Mouse (Mus musculus) midbrain, embryonic 12.5 days (tissue): ENCODE data around the gene 1700067P10Rik. TPM values are rescaled to one million over a fixed set of nuclear protein-coding genes. Genes with fewer than 3 reads are reported as not detected.

Experiments used
- ATAC-seq: fragments of 200-750 bp; cut with Nextera tagmentation; 2 replicates; pipeline ENCODE4 v1.8.0; 2017; ENCODE audit warnings: low read depth, moderate TSS enrichment, moderate library complexity; ENCODE audit not compliant: low FRiP score
- H3K27ac ChIP-seq: fragments of 300-500 bp; sonication (generic); replicated peaks from 2 replicates; pipeline ENCODE4 v1.5.1; 2016; ENCODE audit warnings: mild to moderate bottlenecking
- H3K27me3 ChIP-seq: fragments of 300-500 bp; sonication (generic); 2 replicates; pipeline ENCODE4 v1.6.1; 2016; ENCODE audit warnings: mild to moderate bottlenecking
- H3K36me3 ChIP-seq: fragments of 300-500 bp; sonication (generic); 2 replicates; pipeline ENCODE4 v1.6.1; 2016
- H3K4me1 ChIP-seq: fragments of 300-500 bp; sonication (generic); 2 replicates; pipeline ENCODE4 v1.6.1; 2016
- H3K4me2 ChIP-seq: fragments of 300-500 bp; sonication (generic); replicated peaks from 2 replicates; pipeline ENCODE4 v1.6.1; 2016; ENCODE audit warnings: mild to moderate bottlenecking, moderate library complexity
- H3K4me3 ChIP-seq: fragments of 300-500 bp; sonication (generic); 2 replicates; pipeline ENCODE4 v1.5.1; 2016; ENCODE audit warnings: mild to moderate bottlenecking
- H3K9ac ChIP-seq: fragments of 300-500 bp; sonication (generic); replicated peaks from 2 replicates; pipeline ENCODE4 v1.6.1; 2016; ENCODE audit warnings: mild to moderate bottlenecking, moderate library complexity
- H3K9me3 ChIP-seq: fragments of 300-500 bp; sonication (generic); 2 replicates; pipeline ENCODE4 v1.6.1; 2016; ENCODE audit warnings: mild to moderate bottlenecking
- WGBS: fragments of 180-500 bp; shearing (Covaris S2); methylation state at CpG from one replicate; pipeline ENCODE4 v1.1.7; 2016; 5-methylcytosine and 5-hydroxymethylcytosine counted together
- polyA plus RNA-seq: library from polyadenylated mRNA; unstranded; fragments of >200 nt; fragmentation: Nextera tagmentation; extraction: Ambion mirVana; gene quantifications from 2 replicates; pipeline ENCODE4 v1.2.1, GENCODE M21; 2016

Gene 1700067P10Rik
- polyA plus RNA-seq, 1 experiment from 2014 or later: not detected

GRCm38 (mm10) chr17:48065081-48065501 is 24.0 kb upstream of the 1700067P10Rik start:
- 0 out of 2 replicates have a peak, but pooled peaks have one; percentile 30 for ATAC-seq
- Histone ChIP-seq H3K36me3 (no peaks in the 10 kb centered on the region), H3K4me3 (no peak overlapping the region), H3K27me3 (peaks cover 9% of the 10 kb centered on the region), H3K9ac (no peak overlapping the region), H3K27ac (no peak overlapping the region), H3K9me3 (no peaks in the 10 kb centered on the region), H3K4me1 (peaks cover 20% of the 10 kb centered on the region), H3K4me2 (no peak overlapping the region)
- WGBS: 5% methylated on average over 5 of the region's 5 CpGs

GRCm38 (mm10) chr17:48067083-48067614 is 22.0 kb upstream of the 1700067P10Rik start:
- ATAC-seq: no peak
- no peak overlapping the region for H3K4me2 ChIP-seq
- no peak overlapping the region for H3K4me3 ChIP-seq
- H3K27ac ChIP-seq: no peak overlapping the region
- H3K27me3 ChIP-seq: peaks cover 9% of the 10 kb centered on the region
- H3K36me3 ChIP-seq: no peaks in the 10 kb centered on the region
- no peak overlapping the region for H3K9ac ChIP-seq
- H3K4me1 ChIP-seq: peaks cover 20% of the 10 kb centered on the region
- 68% methylated on average over 10 of the region's 10 CpGs for WGBS
- no peaks in the 10 kb centered on the region for H3K9me3 ChIP-seq

- no peak overlapping the region for H3K9ac ChIP-seq
- WGBS: 25% methylated on average over 5 of the region's 5 CpGs
- H3K36me3 ChIP-seq: no peaks in the 10 kb centered on the region
- H3K27ac ChIP-seq: no peak overlapping the region
- no peak overlapping the region for H3K4me3 ChIP-seq
- H3K9me3 ChIP-seq: no peaks in the 10 kb centered on the region
- H3K27me3 ChIP-seq: peaks cover 9% of the 10 kb centered on the region
- peaks cover 20% of the 10 kb centered on the region for H3K4me1 ChIP-seq
- no peak for ATAC-seq
- H3K4me2 ChIP-seq: no peak overlapping the region
These were observed 21.4 kb upstream of the 1700067P10Rik start for GRCm38 (mm10) chr17:48067729-48068128.

- Histone ChIP-seq H3K4me1 (no peaks in the 10 kb centered on the region), H3K27me3 (no peaks in the 10 kb centered on the region), H3K9ac (no peak overlapping the region), H3K9me3 (no peaks in the 10 kb centered on the region), H3K4me3 (no peak overlapping the region), H3K27ac (no peak overlapping the region), H3K36me3 (no peaks in the 10 kb centered on the region), H3K4me2 (no peak overlapping the region)
- ATAC-seq: no peak
- WGBS: 59% methylated on average over 3 of the region's 3 CpGs
These were observed 8.5 kb upstream of the 1700067P10Rik start for GRCm38 (mm10) chr17:48080626-48081025.

GRCm38 (mm10) chr17:48089446-48089845 is 327 bp downstream of the 1700067P10Rik start:
- Histone ChIP-seq H3K36me3 (no peaks in the 10 kb centered on the region), H3K4me1 (peaks cover 4% of the 10 kb centered on the region), H3K4me3 (no peak overlapping the region), H3K9me3 (0 out of 2 replicates have a peak, but pooled peaks cover 4% of the 10 kb centered on the region), H3K4me2 (no peak overlapping the region), H3K27me3 (peaks cover 11% of the 10 kb centered on the region), H3K27ac (no peak overlapping the region), H3K9ac (no peak overlapping the region)
- WGBS: 83% methylated on average over 2 of the region's 2 CpGs
- no peak for ATAC-seq

GRCm38 (mm10) chr17:48090305-48090704 is 1.2 kb downstream of the 1700067P10Rik start:
- Histone ChIP-seq H3K27ac (no peak overlapping the region), H3K9ac (no peak overlapping the region), H3K9me3 (0 out of 2 replicates have a peak, but pooled peaks cover 4% of the 10 kb centered on the region), H3K4me1 (peaks cover 12% of the 10 kb centered on the region), H3K27me3 (peaks cover 20% of the 10 kb centered on the region), H3K4me3 (no peak overlapping the region), H3K4me2 (no peak overlapping the region), H3K36me3 (no peaks in the 10 kb centered on the region)
- WGBS: 67% methylated on average over 12 of the region's 12 CpGs
- no peak for ATAC-seq

GRCm38 (mm10) chr17:48093286-48093817 is 4.2 kb downstream of the 1700067P10Rik start:
- Histone ChIP-seq H3K9me3 (0 out of 2 replicates have a peak, but pooled peaks cover 4% of the 10 kb centered on the region), H3K9ac (no peak overlapping the region), H3K4me3 (no peak overlapping the region), H3K27ac (no peak overlapping the region), H3K36me3 (no peaks in the 10 kb centered on the region), H3K4me1 (peaks cover 41% of the 10 kb centered on the region), H3K27me3 (peaks cover 50% of the 10 kb centered on the region), H3K4me2 (no peak overlapping the region)
- ATAC-seq: no peak
- WGBS: 85% methylated on average over 5 of the region's 5 CpGs

- no peak overlapping the region for H3K9ac ChIP-seq
- no peak for ATAC-seq
- peaks cover 55% of the 10 kb centered on the region for H3K4me1 ChIP-seq
- no peaks in the 10 kb centered on the region for H3K36me3 ChIP-seq
- H3K27me3 ChIP-seq: peaks cover 67% of the 10 kb centered on the region
- H3K9me3 ChIP-seq: 0 out of 2 replicates have a peak, but pooled peaks cover 4% of the 10 kb centered on the region
- H3K4me2 ChIP-seq: 0 out of 2 replicates have a peak overlapping the region, but pooled peaks have one; percentile 55
- H3K27ac ChIP-seq: no peak overlapping the region
- no peak overlapping the region for H3K4me3 ChIP-seq
- 7% methylated on average over 20 of the region's 20 CpGs for WGBS
These were observed 5.9 kb downstream of the 1700067P10Rik start for GRCm38 (mm10) chr17:48094820-48095680.

GRCm38 (mm10) chr17:48095718-48096121 is 6.6 kb downstream of the 1700067P10Rik start:
- Histone ChIP-seq H3K9ac (no peak overlapping the region), H3K4me2 (peak overlapping the region; percentile 55), H3K4me1 (peaks cover 51% of the 10 kb centered on the region), H3K27ac (no peak overlapping the region), H3K27me3 (peaks cover 71% of the 10 kb centered on the region), H3K4me3 (peak overlapping the region; percentile 23; the same call in 1 of the 2 replicates), H3K9me3 (0 out of 2 replicates have a peak, but pooled peaks cover 4% of the 10 kb centered on the region), H3K36me3 (no peaks in the 10 kb centered on the region)
- under 1% methylated on average over 26 of the region's 26 CpGs for WGBS
- no peak for ATAC-seq

GRCm38 (mm10) chr17:48096321-48096720 is 7.2 kb downstream of the 1700067P10Rik start:
- no peak overlapping the region for H3K27ac ChIP-seq
- H3K9ac ChIP-seq: no peak overlapping the region
- peak overlapping the region; percentile 55 for H3K4me2 ChIP-seq
- 0 out of 2 replicates have a peak, but pooled peaks cover 4% of the 10 kb centered on the region for H3K9me3 ChIP-seq
- H3K27me3 ChIP-seq: peaks cover 71% of the 10 kb centered on the region
- H3K36me3 ChIP-seq: no peaks in the 10 kb centered on the region
- H3K4me1 ChIP-seq: peaks cover 51% of the 10 kb centered on the region
- 5% methylated on average over 17 of the region's 17 CpGs for WGBS
- no peak for ATAC-seq
- peak overlapping the region; percentile 5; the same call in 1 of the 2 replicates for H3K4me3 ChIP-seq

GRCm38 (mm10) chr17:48097011-48097742 is 8.1 kb downstream of the 1700067P10Rik start:
- H3K27ac ChIP-seq: no peak overlapping the region
- peak overlapping the region; percentile 55 for H3K4me2 ChIP-seq
- peaks cover 71% of the 10 kb centered on the region for H3K27me3 ChIP-seq
- under 1% methylated on average over 35 of the region's 41 CpGs for WGBS
- 0 out of 2 replicates have a peak, but pooled peaks cover 4% of the 10 kb centered on the region for H3K9me3 ChIP-seq
- H3K36me3 ChIP-seq: no peaks in the 10 kb centered on the region
- H3K4me1 ChIP-seq: peaks cover 51% of the 10 kb centered on the region
- peak; percentile 35; the same call in 1 of the 2 replicates for ATAC-seq
- peak overlapping the region; percentile 42 for H3K9ac ChIP-seq
- H3K4me3 ChIP-seq: peak overlapping the region; percentile 31
